Mouse (Mus musculus) midbrain, postnatal 0 days (tissue): Measurements from ENCODE around the gene Adat1. TPM values are rescaled to one million over a fixed set of nuclear protein-coding genes. Genes with fewer than 3 reads are reported as not detected.

Source experiments
- ATAC-seq: fragments of 200-750 bp; cut with Nextera tagmentation; 2 replicates; pipeline ENCODE4 v1.8.0; 2017; ENCODE audit warnings: moderate number of reproducible peaks, mild to moderate bottlenecking, moderate TSS enrichment, moderate library complexity; ENCODE audit not compliant: low FRiP score
- DNase-seq: peaks from one replicate; pipeline ENCODE4 v3.0.0-alpha.2; 2015; ENCODE audit warnings: low spot score
- H3K27ac ChIP-seq: fragments of 300-500 bp; sonication (generic); 2 replicates; pipeline ENCODE4 v1.5.1; 2014; ENCODE audit warnings: low read depth, mild to moderate bottlenecking, low read length, mixed read lengths
- H3K27me3 ChIP-seq: fragments of 300-500 bp; sonication (generic); 2 replicates; pipeline ENCODE4 v1.6.1; 2014; ENCODE audit warnings: low read length, control low read depth, mixed read lengths; ENCODE audit not compliant: insufficient read depth
- H3K36me3 ChIP-seq: fragments of 300-500 bp; sonication (generic); 2 replicates; pipeline ENCODE4 v1.6.1; 2014; ENCODE audit warnings: low read length, control low read depth, mixed read lengths; ENCODE audit not compliant: insufficient read depth
- H3K4me1 ChIP-seq: fragments of 300-500 bp; sonication (generic); 2 replicates; pipeline ENCODE4 v1.6.1; 2014; ENCODE audit warnings: mild to moderate bottlenecking, control low read depth, antibody characterized with exemption, low read length, mixed read lengths; ENCODE audit not compliant: insufficient read depth
- H3K4me2 ChIP-seq: fragments of 300-500 bp; sonication (generic); 2 replicates; pipeline ENCODE4 v1.6.1; 2014; ENCODE audit warnings: low read depth, mild to moderate bottlenecking, low read length, mixed read lengths; ENCODE audit not compliant: poor library complexity, severe bottlenecking
- H3K4me3 ChIP-seq: fragments of 300-500 bp; sonication (generic); 2 replicates; pipeline ENCODE4 v1.5.1; 2014; ENCODE audit warnings: low read depth, mild to moderate bottlenecking, low read length, moderate library complexity
- H3K9ac ChIP-seq: fragments of 300-500 bp; sonication (generic); replicated peaks from 2 replicates; pipeline ENCODE4 v1.6.1; 2014; ENCODE audit warnings: mild to moderate bottlenecking, low read length, moderate library complexity, mixed read lengths; ENCODE audit not compliant: poor library complexity, severe bottlenecking
- H3K9me3 ChIP-seq: fragments of 300-500 bp; sonication (generic); 2 replicates; pipeline ENCODE4 v1.6.1; 2016; ENCODE audit warnings: low read length, control low read depth
- CTCF ChIP-seq: IDR thresholded peaks from 2 replicates; pipeline ENCODE4 v1.5.1; 2016; ENCODE audit warnings: antibody characterized with exemption, mild to moderate bottlenecking
- WGBS: fragments of 180-500 bp; shearing (Covaris S2); extraction: QIAGEN DNeasy Blood & Tissue Kit; methylation state at CpG from one replicate; pipeline ENCODE4 v1.1.7; 2014; 5-methylcytosine and 5-hydroxymethylcytosine counted together
- polyA plus RNA-seq: library from polyadenylated mRNA; unstranded; fragments of >200 nt; fragmentation: Nextera tagmentation; extraction: Ambion mirVana; gene quantifications from 2 replicates; pipeline ENCODE4 v1.2.1, GENCODE M21; 2015
- total RNA-seq: library from RNA; depleted of rRNA; stranded (reverse); fragments of >200 nt; gene quantifications from 2 replicates; pipeline ENCODE4 v1.2.3, GENCODE M21; 2014; rRNA removed

Adat1 gene
- total RNA-seq: 3.4 and 5.2 TPM in 2 replicates
- polyA plus RNA-seq: 3.8 and 4.7 TPM in 2 replicates

- H3K27me3 ChIP-seq: no peaks in the 10 kb centered on the region
- ATAC-seq: peak; percentile 94
- H3K4me1 ChIP-seq: peaks cover 4% of the 10 kb centered on the region; the same call in 1 of the 2 replicates
- peak within 1 kb of the TSS; percentile 62 for H3K4me2 ChIP-seq
- H3K36me3 ChIP-seq: peaks cover 38% of the 10 kb centered on the region
- 3% methylated on average over 32 of the region's 33 CpGs for WGBS
- peak within 1 kb of the TSS; percentile 59 for H3K9ac ChIP-seq
- H3K4me3 ChIP-seq: peak within 1 kb of the TSS; percentile 53
- peak; percentile 43 for TF ChIP-seq CTCF
- DNase-seq: peak; percentile 95
- peak within 1 kb of the TSS; percentile 44; the same call in 1 of the 2 replicates for H3K27ac ChIP-seq
- no peaks in the 10 kb centered on the region for H3K9me3 ChIP-seq
These were observed at the start of gene Adat1 for GRCm38 (mm10) chr8:111992013-111992702. TSS of gene Adat1 (minus strand) at chr8:111992302.

GRCm38 (mm10) chr8:112037521-112037920 lies 45.4 kb upstream of the Adat1 start:
- Histone ChIP-seq H3K4me3 (no peak overlapping the region), H3K27ac (no peak overlapping the region), H3K9me3 (no peaks in the 10 kb centered on the region), H3K4me1 (no peaks in the 10 kb centered on the region), H3K9ac (no peak overlapping the region), H3K27me3 (no peaks in the 10 kb centered on the region), H3K4me2 (no peak overlapping the region), H3K36me3 (no peaks in the 10 kb centered on the region)
- DNase-seq (no peak), ATAC-seq (no peak)
- TF ChIP-seq CTCF: no peak
- 88% methylated on average over 18 of the region's 18 CpGs for WGBS

- ATAC-seq (no peak), DNase-seq (peak; percentile 78)
- Histone ChIP-seq H3K27ac (no peak overlapping the region), H3K9ac (no peak overlapping the region), H3K27me3 (no peaks in the 10 kb centered on the region), H3K4me2 (no peak overlapping the region), H3K9me3 (no peaks in the 10 kb centered on the region), H3K4me1 (no peaks in the 10 kb centered on the region), H3K4me3 (no peak overlapping the region), H3K36me3 (no peaks in the 10 kb centered on the region)
- TF ChIP-seq CTCF: peak; percentile 77
- WGBS: 23% methylated on average over 8 of the region's 8 CpGs
These were observed 42.5 kb upstream of the Adat1 start for GRCm38 (mm10) chr8:112034603-112035002.

- ATAC-seq (no peak), DNase-seq (no peak)
- WGBS: 47% methylated on average over 7 of the region's 7 CpGs
- H3K9ac ChIP-seq: no peak overlapping the region
- no peak overlapping the region for H3K4me2 ChIP-seq
- H3K4me1 ChIP-seq: no peaks in the 10 kb centered on the region
- H3K4me3 ChIP-seq: no peak overlapping the region
- H3K27ac ChIP-seq: no peak overlapping the region
- no peaks in the 10 kb centered on the region for H3K27me3 ChIP-seq
- no peaks in the 10 kb centered on the region for H3K36me3 ChIP-seq
- no peak for TF ChIP-seq CTCF
- no peaks in the 10 kb centered on the region for H3K9me3 ChIP-seq
These were observed 41.0 kb upstream of the Adat1 start for GRCm38 (mm10) chr8:112033071-112033470.

GRCm38 (mm10) chr8:112030663-112031062 lies 38.6 kb upstream of the Adat1 start:
- ATAC-seq: no peak
- DNase-seq: no peak
- TF ChIP-seq CTCF: no peak
- 53% methylated on average over 6 of the region's 6 CpGs for WGBS
- no peak overlapping the region for H3K4me2 ChIP-seq
- no peaks in the 10 kb centered on the region for H3K27me3 ChIP-seq
- H3K4me1 ChIP-seq: no peaks in the 10 kb centered on the region
- no peaks in the 10 kb centered on the region for H3K36me3 ChIP-seq
- no peak overlapping the region for H3K9ac ChIP-seq
- H3K4me3 ChIP-seq: no peak overlapping the region
- no peaks in the 10 kb centered on the region for H3K9me3 ChIP-seq
- no peak overlapping the region for H3K27ac ChIP-seq

- TF ChIP-seq CTCF: no peak
- no peak overlapping the region for H3K9ac ChIP-seq
- WGBS: 88% methylated on average over 7 of the region's 7 CpGs
- no peaks in the 10 kb centered on the region for H3K9me3 ChIP-seq
- no peak overlapping the region for H3K4me2 ChIP-seq
- H3K27ac ChIP-seq: no peak overlapping the region
- H3K36me3 ChIP-seq: no peaks in the 10 kb centered on the region
- no peaks in the 10 kb centered on the region for H3K27me3 ChIP-seq
- H3K4me1 ChIP-seq: no peaks in the 10 kb centered on the region
- DNase-seq (no peak), ATAC-seq (no peak)
- no peak overlapping the region for H3K4me3 ChIP-seq
These were observed 37.4 kb upstream of the Adat1 start for GRCm38 (mm10) chr8:112029455-112029854.
